Mouse (Mus musculus) cerebellum, adult 8-10 months (tissue): ENCODE measurements around the gene 4933400A11Rik.
A peak's percentile ranks its signal among the peaks of the same experiment; 100 is the strongest.

ENCODE experiments used
- DNase-seq: peaks from one replicate; pipeline ENCODE4 v3.0.0; 2022

Gene 4933400A11Rik

GRCm38 (mm10) chrX:169779535-169779934, at the start of gene 4933400A11Rik:
Gene 4933400A11Rik (minus strand): TSS chrX:169779635.
- DNase-seq, result no peak

GRCm38 (mm10) chrX:169828136-169828535, 48.7 kb upstream of the 4933400A11Rik start:
- no peak for DNase-seq

- DNase-seq, result no peak
These were observed 48.3 kb upstream of the 4933400A11Rik start for GRCm38 (mm10) chrX:169827720-169828119.

DNA sequence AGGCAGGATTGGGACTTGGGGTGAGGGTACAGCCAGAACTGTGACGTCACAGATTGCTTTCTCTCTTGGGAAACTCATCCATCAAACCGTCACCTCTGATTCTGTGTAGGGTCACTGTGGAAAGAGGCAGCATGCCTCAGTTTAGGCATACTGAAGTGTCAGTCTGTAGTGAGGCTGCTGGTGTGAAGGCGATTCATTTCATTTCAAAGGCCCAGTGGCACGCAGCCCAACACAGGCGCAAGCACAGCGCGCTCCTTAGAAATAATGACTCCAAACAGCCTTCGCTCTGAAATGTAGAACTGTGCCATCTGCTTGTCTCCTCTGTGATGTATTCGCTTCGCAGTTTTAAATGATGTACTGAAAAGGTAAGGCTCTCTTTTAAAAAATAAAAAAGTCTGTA, 47.5 kb upstream of the 4933400A11Rik start:
- DNase-seq, result no peak

- DNase-seq, result peak; percentile 13
These were observed 34.2 kb upstream of the 4933400A11Rik start for GRCm38 (mm10) chrX:169813673-169814072.

DNA sequence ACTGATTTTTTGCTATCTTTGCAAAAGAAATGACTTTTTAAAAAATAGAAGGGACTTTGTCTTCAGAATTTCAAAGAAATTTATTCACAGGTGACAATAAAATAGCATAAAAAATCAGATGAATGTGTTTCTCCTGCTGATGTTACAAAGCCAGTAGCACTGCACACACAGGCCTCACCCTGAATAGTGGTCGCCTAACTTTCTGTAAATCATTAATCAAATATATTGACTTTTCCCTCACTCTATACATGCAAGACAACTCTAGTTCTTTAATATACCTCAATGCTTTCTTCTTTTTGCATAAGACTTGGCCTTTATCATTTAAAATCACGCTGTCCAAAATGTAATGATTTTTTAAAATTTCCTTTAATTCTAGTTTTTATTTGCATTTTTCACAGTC, 32.3 kb upstream of the 4933400A11Rik start:
- DNase-seq, result no peak

DNA sequence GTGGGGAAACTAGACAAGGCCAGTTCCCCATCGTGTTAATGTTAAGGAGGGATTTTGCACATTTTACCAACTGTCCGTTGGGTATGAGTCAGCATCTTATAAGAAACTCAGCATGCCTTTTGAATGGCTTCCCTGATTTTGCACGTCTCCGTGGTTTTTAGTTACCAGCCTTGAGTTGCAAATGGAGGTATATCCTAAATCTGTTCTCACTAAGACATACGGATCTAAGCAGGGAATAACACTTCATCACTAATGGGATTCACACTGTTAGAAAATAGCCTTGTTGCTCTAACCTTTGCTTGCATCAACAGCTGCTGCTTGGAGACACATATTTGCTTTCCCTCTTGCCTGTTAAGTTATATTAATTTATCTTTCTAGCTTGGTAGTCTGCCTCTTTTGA, 31.9 kb upstream of the 4933400A11Rik start:
- no peak for DNase-seq

GRCm38 (mm10) chrX:169807744-169808143, 28.3 kb upstream of the 4933400A11Rik start:
- no peak for DNase-seq

DNA sequence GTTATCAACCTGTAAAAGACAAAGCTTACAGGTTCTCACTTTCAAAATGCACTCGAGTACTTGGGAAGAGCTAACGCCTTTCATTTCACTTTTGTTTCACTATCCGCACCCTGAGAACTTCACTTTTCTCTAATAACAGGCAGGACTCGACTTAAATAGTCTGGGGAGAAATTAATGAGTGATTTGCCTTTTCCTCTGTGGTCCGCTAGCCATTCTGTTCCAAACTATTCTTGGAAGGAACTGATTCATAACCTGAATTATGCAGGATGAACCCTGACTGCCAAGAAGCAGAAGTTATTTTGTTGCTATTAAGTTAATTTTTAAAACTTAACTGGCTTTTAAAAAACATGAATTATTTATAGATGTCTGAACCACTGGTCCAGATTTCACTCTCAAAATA, 26.4 kb upstream of the 4933400A11Rik start:
- no peak for DNase-seq

GRCm38 (mm10) chrX:169800238-169800637, 20.8 kb upstream of the 4933400A11Rik start:
- DNase-seq, result no peak

DNA sequence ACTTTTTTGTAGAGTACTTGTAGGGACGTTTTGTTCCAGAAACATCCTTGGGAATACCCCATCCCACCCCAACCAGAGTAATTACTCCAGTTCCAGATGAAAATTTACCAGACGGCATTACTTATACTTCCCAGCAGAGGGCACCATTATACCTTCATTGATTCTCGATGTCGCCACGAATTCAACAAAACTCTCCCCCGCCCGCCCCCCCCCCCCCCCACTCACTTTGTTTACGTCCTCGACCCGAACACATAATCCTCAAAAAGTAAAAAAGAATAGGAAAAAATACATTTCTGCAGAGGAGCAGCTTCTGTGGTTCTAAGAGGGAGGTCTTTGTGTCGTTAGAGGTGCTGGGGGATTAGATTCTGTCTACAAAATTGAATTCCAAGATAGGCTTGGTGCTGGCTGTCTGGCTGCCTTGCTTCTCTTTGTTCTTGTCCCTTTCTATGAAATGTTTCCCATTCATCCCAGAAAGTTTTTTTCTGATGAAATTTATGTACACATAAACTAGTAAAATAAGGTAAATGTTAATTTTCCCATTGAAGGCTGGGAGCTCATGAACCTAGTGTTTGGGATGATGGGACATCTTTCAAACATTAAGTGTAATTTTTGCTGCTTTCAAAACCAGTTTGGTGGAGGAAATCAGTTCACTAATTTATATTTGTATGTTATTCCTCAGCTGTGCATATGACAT, 19.7 kb upstream of the 4933400A11Rik start:
- DNase-seq, result peak; percentile 19

DNA sequence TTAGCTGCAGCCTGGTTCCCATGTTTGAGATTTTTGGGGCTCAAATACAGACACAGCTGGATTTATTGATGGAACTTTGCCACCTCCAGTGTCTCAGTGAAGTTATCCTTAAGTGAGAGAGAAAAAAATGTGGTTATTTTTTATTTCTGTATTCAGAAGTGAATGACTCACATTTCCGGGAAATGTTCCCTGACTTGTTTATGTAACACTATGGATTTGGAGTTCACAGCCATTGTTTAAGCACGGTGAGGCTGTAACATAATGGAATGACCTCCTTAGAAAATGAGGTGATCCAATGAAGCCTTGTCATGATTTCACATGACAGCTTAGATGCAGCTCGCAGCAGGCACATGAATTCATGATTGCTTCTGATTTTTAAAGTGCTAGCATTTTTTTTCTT, 17.7 kb upstream of the 4933400A11Rik start:
- DNase-seq, result no peak

GRCm38 (mm10) chrX:169794831-169795311, 15.4 kb upstream of the 4933400A11Rik start:
- no peak for DNase-seq

- DNase-seq, result no peak
These were observed 15.0 kb upstream of the 4933400A11Rik start for GRCm38 (mm10) chrX:169794421-169794820.

DNA sequence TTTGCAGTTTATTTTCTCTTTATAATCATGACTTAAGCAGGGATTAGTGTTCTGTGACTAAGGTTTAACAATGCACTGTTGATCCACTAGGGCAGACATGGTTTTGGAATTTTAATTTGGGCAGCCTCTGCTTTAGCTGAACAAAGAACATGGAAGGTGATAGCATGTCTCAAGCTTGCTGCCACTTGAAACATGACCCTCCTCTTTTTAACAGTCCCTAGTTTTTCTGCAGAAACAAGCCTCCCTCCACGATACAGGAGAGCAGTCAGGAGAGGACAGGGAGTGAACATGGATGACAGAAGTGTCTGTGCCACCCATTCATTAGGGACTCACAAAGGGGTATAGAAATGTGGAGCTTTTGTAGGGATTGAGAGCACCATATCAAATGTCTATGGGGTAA, 13.4 kb upstream of the 4933400A11Rik start:
- no peak for DNase-seq

DNA sequence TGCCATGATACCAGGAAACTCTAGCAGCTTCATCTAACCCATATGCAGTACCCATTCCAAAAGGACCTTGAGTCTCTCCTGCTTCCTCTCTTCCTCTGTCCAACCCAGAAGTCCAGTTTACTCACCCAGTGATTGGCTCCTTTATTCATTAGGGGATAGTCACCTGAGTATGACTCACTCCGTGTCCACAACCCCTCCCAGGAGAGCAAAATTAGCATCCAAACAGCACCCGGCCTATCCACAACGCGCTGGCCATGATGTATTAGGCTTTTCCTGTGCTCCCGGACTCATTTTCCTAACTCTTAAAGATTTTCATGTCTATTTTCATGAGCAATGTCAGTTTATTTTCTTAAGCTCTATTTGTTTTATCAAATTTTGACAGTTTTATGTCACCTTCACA, 10.3 kb upstream of the 4933400A11Rik start:
- no peak for DNase-seq

DNA sequence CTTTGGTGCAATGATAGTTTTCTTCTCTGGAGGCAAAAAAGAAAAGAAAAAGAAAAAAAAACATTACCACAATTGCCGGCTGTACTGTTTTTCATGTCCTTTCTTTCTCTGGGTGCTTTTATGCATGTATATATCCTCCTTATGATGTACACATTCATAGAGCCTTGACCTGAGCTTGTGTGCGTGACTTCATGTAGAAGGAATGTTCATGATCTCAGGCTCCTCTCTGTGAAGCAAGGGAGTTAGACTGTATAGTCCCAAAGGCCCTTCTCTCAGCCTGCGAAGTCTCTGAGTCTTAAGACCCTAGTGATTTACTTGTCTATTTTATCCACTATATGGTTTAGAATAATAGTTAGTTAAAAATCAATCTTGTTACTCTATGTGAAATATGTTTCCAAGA, 21.4 kb downstream of the 4933400A11Rik start:
- no peak for DNase-seq

DNA sequence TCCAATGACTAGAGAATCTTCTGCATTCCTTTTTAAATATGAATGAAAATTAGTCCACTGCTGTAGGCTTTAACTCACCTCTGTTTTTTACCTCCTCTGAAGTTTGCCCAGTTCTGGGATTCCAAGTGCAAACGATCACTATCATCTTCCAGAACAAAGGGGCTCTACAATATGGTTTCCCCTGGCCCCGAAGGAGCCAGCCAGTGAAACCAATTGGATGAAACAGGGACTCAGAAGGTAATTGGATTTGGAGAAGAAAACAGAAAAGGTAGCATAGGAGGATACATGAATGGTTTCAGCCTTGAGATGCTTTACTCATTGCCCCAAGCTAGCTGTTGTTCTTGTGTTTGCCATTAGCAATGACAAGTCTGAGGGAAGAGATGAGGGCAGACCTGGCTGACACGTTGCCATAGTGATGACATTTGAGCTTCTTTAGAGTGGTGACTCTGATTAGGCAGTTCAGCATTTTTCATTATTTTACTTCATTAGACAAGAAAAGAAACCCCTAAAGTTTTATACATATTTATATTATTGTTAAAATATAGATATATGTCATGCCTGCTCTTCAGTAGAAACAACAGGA, 44.0 kb downstream of the 4933400A11Rik start:
- DNase-seq, result no peak
